Comparison of ENCODE assay signal across 22 mouse cellular contexts in the genomic region with DNA sequence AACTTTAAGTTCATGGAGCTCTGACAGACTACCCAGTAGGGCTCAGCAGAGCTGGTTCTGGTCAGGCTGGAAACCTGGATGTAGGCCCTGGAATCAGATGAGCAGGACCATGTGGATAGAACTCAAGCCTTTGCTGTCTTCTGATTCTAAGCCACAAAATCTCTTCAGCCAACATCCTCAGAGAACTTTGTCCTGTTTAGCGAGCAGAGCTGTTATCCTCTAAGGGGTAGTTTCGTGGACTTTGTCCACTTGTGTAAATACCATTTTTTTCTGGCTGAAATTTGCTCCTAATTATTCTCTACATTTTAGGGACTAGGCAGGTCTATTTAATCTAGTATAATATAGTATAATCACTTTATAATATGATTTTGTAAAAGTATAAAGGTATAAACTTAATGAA.
"Had no signal": no experiment of that assay in that cellular context is flagged by ENCODE, and none has a peak within 500 bp of the region (broad histone marks: within the 10 kb centered on the region; RNA-seq: fewer than 3 reads in every experiment).

No protein-coding gene starts in this region.

- H3K4me2 ChIP-seq: heart, embryonic 12.5 days; hindbrain, embryonic 12.5 days; hindbrain, embryonic 15.5 days; limb, embryonic 13.5 days; limb, embryonic 15.5 days; liver, embryonic 11.5 days had no signal

- H3K4me3 ChIP-seq: heart, adult 2 months; heart, embryonic 12.5 days; hindbrain, embryonic 10.5 days; hindbrain, embryonic 12.5 days; hindbrain, embryonic 15.5 days; limb, embryonic 13.5 days; limb, embryonic 15.5 days had no signal

- H3K36me3 ChIP-seq: heart, embryonic 12.5 days; hindbrain, embryonic 10.5 days; hindbrain, embryonic 12.5 days; hindbrain, embryonic 15.5 days; limb, embryonic 13.5 days; limb, embryonic 15.5 days had no signal

- H3K9ac ChIP-seq: forebrain, postnatal 0 days; heart, embryonic 12.5 days; hindbrain, embryonic 12.5 days; hindbrain, embryonic 15.5 days; limb, embryonic 13.5 days; limb, embryonic 15.5 days; liver, embryonic 14.5 days had no signal

- ATAC-seq: forebrain, postnatal 0 days; hindbrain, postnatal 0 days had no signal

- H3K27me3 ChIP-seq: heart, embryonic 12.5 days; hindbrain, embryonic 12.5 days; hindbrain, embryonic 15.5 days; limb, embryonic 13.5 days; limb, embryonic 15.5 days had no signal

- H3K27ac ChIP-seq: heart, adult 2 months; hindbrain, embryonic 10.5 days; hindbrain, embryonic 12.5 days; hindbrain, embryonic 15.5 days; hindbrain, postnatal 0 days; limb, embryonic 13.5 days; limb, embryonic 15.5 days; liver, embryonic 14.5 days had no signal

- H3K4me1 ChIP-seq: heart, embryonic 12.5 days; hindbrain, embryonic 10.5 days; hindbrain, embryonic 12.5 days; hindbrain, embryonic 15.5 days; limb, embryonic 13.5 days; limb, embryonic 15.5 days had no signal

- DNase-seq: forebrain, postnatal 0 days; gastrocnemius, postnatal 14 days; gastrocnemius, postnatal 36 days; heart, adult 2 months; heart, postnatal 10 days; heart, postnatal 4 days; kidney, adult 8-10 months; kidney, postnatal 10 days; kidney, postnatal 25 days; kidney, postnatal 4 days; layer of hippocampus, adult 9-11 months; layer of hippocampus, postnatal 36 days; left cerebral cortex, postnatal 4 days had no signal

- H3K9me3 ChIP-seq: heart, embryonic 12.5 days; hindbrain, embryonic 10.5 days; hindbrain, embryonic 12.5 days; hindbrain, embryonic 15.5 days; limb, embryonic 13.5 days; limb, embryonic 15.5 days had no signal
